Mouse (Mus musculus) lung, embryonic 14.5 days (tissue): ENCODE data around the gene Bsdc1. TPM values are rescaled to one million over a fixed set of nuclear protein-coding genes. Genes with fewer than 3 reads are reported as not detected.

Source experiments
- ATAC-seq: fragments of 200-750 bp; cut with Nextera tagmentation; 2 replicates; pipeline ENCODE4 v1.8.0; 2017; ENCODE audit warnings: mild to moderate bottlenecking, moderate TSS enrichment, moderate library complexity; ENCODE audit not compliant: insufficient read depth
- DNase-seq: peaks from one replicate; pipeline ENCODE4 v3.0.0-alpha.2; 2015
- H3K27ac ChIP-seq: fragments of 300-500 bp; sonication (generic); 2 replicates; pipeline ENCODE4 v1.5.1; 2014; ENCODE audit warnings: low read depth, mild to moderate bottlenecking, moderate library complexity
- H3K27me3 ChIP-seq: fragments of 300-500 bp; sonication (generic); 2 replicates; pipeline ENCODE4 v1.6.1; 2014; ENCODE audit warnings: low read length, control low read depth; ENCODE audit not compliant: insufficient read depth
- H3K36me3 ChIP-seq: fragments of 300-500 bp; sonication (generic); 2 replicates; pipeline ENCODE4 v1.6.1; 2014; ENCODE audit warnings: control low read depth; ENCODE audit not compliant: insufficient read depth
- H3K4me1 ChIP-seq: fragments of 300-500 bp; sonication (generic); 2 replicates; pipeline ENCODE4 v1.6.1; 2014; ENCODE audit warnings: antibody characterized with exemption, control low read depth; ENCODE audit not compliant: insufficient read depth
- H3K4me2 ChIP-seq: fragments of 300-500 bp; sonication (generic); 2 replicates; pipeline ENCODE4 v1.6.1; 2014; ENCODE audit warnings: mild to moderate bottlenecking
- H3K4me3 ChIP-seq: fragments of 300-500 bp; sonication (generic); 2 replicates; pipeline ENCODE4 v1.5.1; 2014; ENCODE audit warnings: low read depth, low read length
- H3K9ac ChIP-seq: fragments of 300-500 bp; sonication (generic); 2 replicates; pipeline ENCODE4 v1.6.1; 2014
- H3K9me3 ChIP-seq: fragments of 300-500 bp; sonication (generic); 2 replicates; pipeline ENCODE4 v1.6.1; 2016; ENCODE audit warnings: low read depth, low read length, control low read depth
- CTCF ChIP-seq: IDR thresholded peaks from 2 replicates; pipeline ENCODE4 v1.5.1; 2016; ENCODE audit warnings: antibody characterized with exemption, low read depth
- WGBS: fragments of 180-500 bp; shearing (Covaris S2); extraction: QIAGEN DNeasy Blood & Tissue Kit; methylation state at CpG from one replicate; pipeline ENCODE4 v1.1.7; 2014; 5-methylcytosine and 5-hydroxymethylcytosine counted together
- polyA plus RNA-seq: library from polyadenylated mRNA; unstranded; fragments of >200 nt; fragmentation: Nextera tagmentation; extraction: Ambion mirVana; gene quantifications from 2 replicates; pipeline ENCODE4 v1.2.1, GENCODE M21; 2014

Gene Bsdc1
- polyA plus RNA-seq, 1 experiment from 2014 or later = 20.5 TPM

DNA sequence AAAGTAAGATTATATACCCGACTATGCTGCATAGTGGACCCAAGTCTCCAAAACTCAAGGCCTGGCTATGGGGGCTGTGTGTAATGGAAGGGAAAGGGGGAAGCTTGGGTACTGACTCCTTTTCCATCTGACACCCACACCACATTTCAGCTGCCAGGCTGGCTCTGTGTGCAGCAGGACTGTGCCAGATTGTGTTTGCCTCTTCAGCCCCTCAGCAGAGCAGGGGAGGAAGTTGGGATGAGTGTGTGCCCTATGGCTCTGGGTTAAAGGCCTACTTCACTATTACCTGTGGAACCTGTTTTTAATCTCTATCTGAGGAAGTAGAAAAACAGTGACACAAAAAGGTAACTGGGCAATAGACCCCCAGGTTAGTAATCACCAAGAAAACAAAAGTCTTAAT lies 19.7 kb downstream of the Bsdc1 start:
- 91% methylated on average over 1 of the region's 1 CpGs for WGBS
- ATAC-seq = no peak
- DNase-seq = no peak
- H3K4me3 ChIP-seq = no peak overlapping the region
- no peak overlapping the region for H3K27ac ChIP-seq
- H3K4me1 ChIP-seq = no peaks in the 10 kb centered on the region
- TF ChIP-seq CTCF = no peak
- no peaks in the 10 kb centered on the region for H3K27me3 ChIP-seq
- H3K4me2 ChIP-seq = no peak overlapping the region
- no peak overlapping the region for H3K9ac ChIP-seq
- H3K9me3 ChIP-seq = no peaks in the 10 kb centered on the region
- H3K36me3 ChIP-seq = peaks cover 61% of the 10 kb centered on the region

DNA sequence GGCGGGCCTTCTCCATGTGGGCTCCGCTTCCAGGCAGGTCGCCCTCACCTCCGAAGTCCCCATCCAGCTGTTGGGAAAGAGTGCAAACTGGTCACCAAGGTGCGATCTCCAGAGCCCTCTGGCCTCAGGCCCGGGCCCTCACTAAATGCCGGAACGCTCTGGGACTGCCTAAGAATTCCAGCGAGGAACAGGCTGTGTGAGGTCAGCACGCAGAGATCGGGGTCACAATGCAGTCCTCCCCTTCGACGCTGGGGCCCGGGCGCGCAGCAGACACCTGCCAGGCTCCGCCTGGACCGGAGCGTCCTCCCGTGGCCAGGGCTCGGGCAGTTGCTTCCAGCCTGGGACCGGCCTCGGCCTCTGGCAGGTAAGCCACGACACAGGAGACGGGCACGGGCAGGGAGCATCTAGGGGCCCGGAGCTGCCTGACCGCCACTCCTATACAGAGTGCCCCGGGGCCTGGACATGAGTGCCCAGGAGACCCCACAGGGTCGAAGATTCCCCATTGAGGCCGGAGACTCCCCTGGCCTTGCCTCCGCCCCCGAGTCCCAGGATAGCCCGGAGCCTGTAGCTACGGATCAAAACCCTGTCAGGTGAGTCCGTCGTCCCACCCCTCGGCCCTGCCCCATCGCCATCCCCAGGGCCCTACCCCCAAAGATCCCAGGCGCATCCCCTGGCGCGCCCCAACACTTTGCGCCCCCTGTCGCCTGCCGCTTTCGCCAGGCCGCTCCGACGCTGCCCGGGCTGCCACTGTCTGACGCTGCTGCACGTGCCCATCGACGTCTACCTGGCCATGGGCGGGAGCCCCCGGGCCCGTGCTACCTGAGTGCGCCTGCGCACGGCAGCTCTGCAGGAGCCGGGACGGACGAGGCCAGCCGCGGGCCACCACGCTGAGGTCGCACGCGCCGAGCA lies 29.8 kb downstream of the Bsdc1 start, which contains the start of the genes Tssk3 and Fam229a:
TSS of gene Tssk3 (minus strand) at position 51 of the 909 bp plus-strand sequence.
TSS of gene Fam229a (plus strand) at position 219 of the 909 bp plus-strand sequence.
- Histone ChIP-seq H3K27me3 (peaks cover 19% of the 10 kb centered on the region), H3K4me3 (peak within 1 kb of the TSS; percentile 36), H3K9ac (peak within 1 kb of the TSS; percentile 26; the same call in 1 of the 2 replicates), H3K4me1 (no peaks in the 10 kb centered on the region), H3K27ac (no peak within 1 kb of the TSS), H3K4me2 (peak within 1 kb of the TSS; percentile 67), H3K9me3 (no peaks in the 10 kb centered on the region), H3K36me3 (peaks cover 33% of the 10 kb centered on the region)
- DNase-seq (peak; percentile 50), ATAC-seq (peak; percentile 30; the same call in 1 of the 2 replicates)
- TF ChIP-seq CTCF = peak; percentile 46
- WGBS = 4% methylated on average over 70 of the region's 70 CpGs

DNA sequence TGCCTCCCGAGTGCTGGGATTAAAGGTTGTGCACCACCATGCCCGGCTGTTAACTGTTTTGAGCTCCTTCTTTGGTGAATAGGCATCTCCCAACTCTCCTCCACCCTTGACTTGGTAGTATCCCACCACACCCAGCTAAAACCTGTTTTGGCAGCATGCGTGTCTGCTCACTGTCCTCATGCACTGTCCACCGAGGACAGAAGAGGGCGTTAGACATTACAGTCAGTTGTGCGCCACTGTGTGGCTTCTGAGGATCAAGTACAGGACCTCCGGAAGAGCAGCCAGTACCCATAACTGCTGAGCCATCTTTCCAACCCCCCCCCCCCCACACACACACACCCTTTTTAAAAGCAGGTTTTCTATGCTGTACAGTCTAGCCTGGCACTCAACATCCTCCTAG lies 33.3 kb downstream of the Bsdc1 start:
- peaks cover 19% of the 10 kb centered on the region for H3K27me3 ChIP-seq
- 68% methylated on average over 7 of the region's 7 CpGs for WGBS

DNA sequence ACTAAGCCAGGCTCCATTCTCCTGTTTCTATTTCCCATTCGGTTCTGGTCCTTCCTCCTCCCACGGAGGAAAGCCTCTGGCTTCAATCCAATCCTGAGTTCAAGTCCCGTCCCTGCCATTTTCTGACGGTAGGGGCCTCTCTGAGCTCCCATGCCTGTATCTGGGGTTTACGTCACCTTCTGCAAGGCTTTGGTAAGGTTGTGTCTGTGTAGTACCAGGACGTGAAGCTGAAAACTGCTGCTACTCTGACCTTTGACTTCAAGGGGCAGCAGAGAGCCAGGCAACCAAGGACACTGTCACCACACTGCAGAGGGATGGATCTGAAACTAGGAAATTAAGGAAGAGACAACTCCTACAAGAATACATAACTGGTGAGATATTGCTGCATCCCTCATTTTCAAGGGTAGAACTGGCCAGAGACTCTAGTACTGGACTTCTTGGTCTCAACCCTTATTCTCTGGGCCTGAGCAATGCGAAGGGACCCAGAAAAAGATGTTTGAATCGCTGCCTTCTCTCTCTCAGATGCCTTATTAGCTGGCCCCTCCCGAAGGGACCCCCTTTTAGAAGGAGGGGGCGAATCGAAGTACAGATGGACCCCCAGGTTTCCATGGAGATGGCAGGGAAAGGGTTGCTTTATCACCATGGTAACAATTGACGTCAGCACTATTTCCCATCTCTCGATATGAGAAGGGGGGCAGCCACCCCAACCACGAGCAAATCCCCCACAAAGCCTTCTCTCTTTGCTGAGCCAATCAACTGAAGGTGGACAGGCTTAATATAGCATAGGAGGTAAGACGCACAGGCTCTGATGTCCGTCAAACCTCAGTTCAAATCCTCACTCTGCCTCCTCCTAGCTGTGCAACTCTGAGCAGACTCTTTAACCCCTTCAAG lies 34.5 kb downstream of the Bsdc1 start:
- H3K9ac ChIP-seq = 0 out of 2 replicates have a peak overlapping the region, but pooled peaks have one; percentile 2
- H3K36me3 ChIP-seq = no peaks in the 10 kb centered on the region
- ATAC-seq (no peak), DNase-seq (peak; percentile 26)
- peak; percentile 39 for TF ChIP-seq CTCF
- 32% methylated on average over 16 of the region's 16 CpGs for WGBS
- no peaks in the 10 kb centered on the region for H3K9me3 ChIP-seq
- no peaks in the 10 kb centered on the region for H3K4me1 ChIP-seq
- no peak overlapping the region for H3K4me3 ChIP-seq
- H3K27me3 ChIP-seq = peaks cover 12% of the 10 kb centered on the region
- peak overlapping the region; percentile 5 for H3K4me2 ChIP-seq
- H3K27ac ChIP-seq = peak overlapping the region; percentile 74

More for the DNA sequence above, 33.3 kb downstream of the Bsdc1 start:
- no peaks in the 10 kb centered on the region for H3K9me3 ChIP-seq
- H3K9ac ChIP-seq = no peak overlapping the region
- H3K27ac ChIP-seq = no peak overlapping the region
- no peak overlapping the region for H3K4me3 ChIP-seq
- DNase-seq (no peak), ATAC-seq (no peak)
- H3K4me2 ChIP-seq = no peak overlapping the region
- TF ChIP-seq CTCF = peak; percentile 19; the same call in 1 of the 2 replicates
- H3K4me1 ChIP-seq = no peaks in the 10 kb centered on the region
- H3K36me3 ChIP-seq = 0 out of 2 replicates have a peak, but pooled peaks cover 5% of the 10 kb centered on the region

DNA sequence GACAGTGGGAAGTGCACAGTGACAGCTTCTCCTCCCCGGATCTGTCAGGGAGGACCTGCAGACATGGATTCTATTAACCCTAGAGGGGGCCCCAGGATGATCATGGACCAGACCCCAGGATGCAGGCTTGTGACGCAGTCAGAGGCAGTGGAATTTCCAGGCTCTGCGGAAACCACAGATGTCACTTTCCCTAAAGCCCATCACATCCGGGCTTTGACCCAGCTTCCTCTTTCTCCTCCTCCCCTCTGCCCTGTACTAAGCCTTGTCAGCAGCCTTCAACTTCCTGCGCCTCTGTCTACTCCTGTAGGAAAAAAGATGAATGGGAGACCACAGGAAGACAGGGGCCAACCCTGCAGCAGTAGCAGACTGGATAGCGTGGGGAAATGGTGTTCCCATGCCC lies 35.2 kb downstream of the Bsdc1 start:
- Histone ChIP-seq H3K4me2 (peak overlapping the region; percentile 5), H3K4me3 (no peak overlapping the region), H3K27ac (peak overlapping the region; percentile 74), H3K9me3 (no peaks in the 10 kb centered on the region), H3K9ac (0 out of 2 replicates have a peak overlapping the region, but pooled peaks have one; percentile 2), H3K4me1 (no peaks in the 10 kb centered on the region), H3K36me3 (no peaks in the 10 kb centered on the region), H3K27me3 (peaks cover 5% of the 10 kb centered on the region)
- DNase-seq = peak; percentile 69
- TF ChIP-seq CTCF = no peak
- peak; percentile 26; the same call in 1 of the 2 replicates for ATAC-seq
- WGBS = 26% methylated on average over 6 of the region's 6 CpGs

DNA sequence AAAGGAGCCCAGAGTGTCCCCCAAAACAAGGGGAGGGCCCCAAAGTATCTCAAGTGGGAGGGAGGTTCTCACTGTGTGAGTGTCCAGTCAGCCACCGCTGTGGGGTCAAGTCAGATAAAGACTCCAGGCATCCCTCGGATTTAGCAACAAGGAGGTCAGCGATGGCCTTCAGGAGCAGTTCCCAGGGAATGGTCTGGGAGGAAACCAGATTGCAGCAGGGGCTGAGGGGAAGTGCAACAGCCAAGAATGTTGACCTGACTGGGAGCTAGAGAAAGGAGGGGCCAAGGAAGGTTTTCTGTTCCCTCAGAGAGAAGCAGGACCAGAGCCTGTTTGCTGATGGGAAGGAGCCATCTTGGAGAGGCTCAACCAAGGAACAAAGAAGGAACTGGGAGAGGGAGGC lies 37.6 kb downstream of the Bsdc1 start:
- Histone ChIP-seq H3K4me3 (no peak overlapping the region), H3K4me1 (no peaks in the 10 kb centered on the region), H3K4me2 (no peak overlapping the region), H3K27me3 (no peaks in the 10 kb centered on the region), H3K36me3 (no peaks in the 10 kb centered on the region), H3K9me3 (no peaks in the 10 kb centered on the region), H3K27ac (no peak overlapping the region), H3K9ac (no peak overlapping the region)
- DNase-seq (no peak), ATAC-seq (no peak)
- TF ChIP-seq CTCF = no peak
- WGBS = 68% methylated on average over 3 of the region's 3 CpGs
